Mouse (Mus musculus) testis, adult 2 months (tissue): Measurements from ENCODE around the gene Tnrc6b.

Experiments used
- CTCF ChIP-seq: fragments of 200-500 bp; IDR thresholded peaks from 2 replicates; pipeline ENCODE4 v1.5.1; 2012; ENCODE audit warnings: low read depth, mild to moderate bottlenecking, inconsistent platforms, low read length, moderate library complexity; ENCODE audit not compliant: control insufficient read depth, insufficient read depth, insufficient replicate concordance
- POLR2A ChIP-seq: fragments of 200-500 bp; IDR thresholded peaks from 2 replicates; pipeline ENCODE4 v1.6.1; 2012; ENCODE audit warnings: low read depth, mild to moderate bottlenecking, inconsistent platforms, low read length, moderate library complexity; ENCODE audit not compliant: control insufficient read depth

DNA sequence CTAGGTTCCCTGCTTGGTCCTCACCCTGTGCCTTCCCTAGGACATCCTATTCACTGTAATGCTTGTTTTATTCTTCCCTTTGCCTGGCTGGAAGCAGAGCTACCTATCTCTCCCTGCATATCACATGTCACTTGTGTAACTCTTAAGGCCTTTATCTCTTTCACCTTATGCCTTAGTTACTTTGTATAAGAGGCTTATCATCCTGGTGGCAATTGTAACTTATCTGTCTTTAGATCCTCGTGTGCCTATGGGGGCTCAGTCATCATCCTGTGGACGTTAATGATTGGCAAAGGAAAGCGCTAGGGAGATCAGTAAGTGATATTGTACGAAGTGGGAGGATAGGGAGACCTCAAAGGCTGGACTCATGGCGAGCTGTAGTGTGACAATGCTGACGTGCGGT lies 22.6 kb upstream of the Tnrc6b start:
- TF ChIP-seq CTCF (no peak), POLR2A (no peak)
